Mouse (Mus musculus) G1E (cell line): ENCODE measurements at regions not wholly inside any gene's neighbourhood (a gene's known extent, or its start where the extent isn't known, plus 50 kb on each side); places are given as distances from the start of the nearest gene placed in this dataset.

Experiments used
- ATAC-seq: 2 replicates; pipeline ENCODE4 v1.8.0; 2016; ENCODE audit warnings: mild to moderate bottlenecking; ENCODE audit not compliant: insufficient number of reproducible peaks, poor library complexity, low FRiP score, severe bottlenecking; ENCODE audit errors: extremely low read depth
- DNase-seq: peaks from one replicate; pipeline ENCODE4 v3.0.0; 2012; ENCODE audit warnings: low spot score
- H3K27me3 ChIP-seq: 2 replicates; pipeline ENCODE4 v1.6.1; 2012; ENCODE audit warnings: mild to moderate bottlenecking, low read length, inconsistent platforms; ENCODE audit not compliant: insufficient read depth
- H3K36me3 ChIP-seq: replicated peaks from 2 replicates; pipeline ENCODE3; 2012; ENCODE audit warnings: mild to moderate bottlenecking, inconsistent platforms
- H3K4me1 ChIP-seq: 2 replicates; pipeline ENCODE4 v1.6.1; 2012; ENCODE audit warnings: low read depth, low read length, inconsistent platforms, mixed read lengths; ENCODE audit not compliant: insufficient read depth
- H3K4me3 ChIP-seq: 2 replicates; pipeline ENCODE4 v1.5.1; 2012; ENCODE audit warnings: low read depth, mild to moderate bottlenecking, inconsistent platforms, low read length, moderate library complexity, mixed read lengths
- H3K9me3 ChIP-seq: replicated peaks from 2 replicates; pipeline ENCODE4 v1.6.1; 2012; ENCODE audit warnings: inconsistent platforms
- CTCF ChIP-seq: IDR thresholded peaks from 2 replicates; pipeline ENCODE4 v1.5.1; 2012; ENCODE audit warnings: low read depth, low read length, inconsistent platforms, mixed read lengths
- GATA1 ChIP-seq: IDR thresholded peaks from 2 replicates; pipeline ENCODE4 v1.6.1; 2012; ENCODE audit warnings: borderline replicate concordance, low read length, inconsistent platforms, mixed read lengths
- GATA2 ChIP-seq: IDR thresholded peaks from 2 replicates; pipeline ENCODE4 v1.6.1; 2012; ENCODE audit warnings: low read depth, low read length, inconsistent platforms, borderline replicate concordance
- POLR2AphosphoS5 ChIP-seq: IDR thresholded peaks from 2 replicates; pipeline ENCODE4 v1.6.1; 2012; ENCODE audit warnings: low read depth, low read length, inconsistent platforms; ENCODE audit not compliant: insufficient replicate concordance
- TAL1 ChIP-seq: conservative IDR thresholded peaks from 2 replicates; pipeline ENCODE4 v1.6.1; 2012; ENCODE audit warnings: low read depth, low read length, inconsistent platforms, mixed read lengths

- H3K4me3 ChIP-seq = no peak overlapping the region
- peaks cover 62% of the 10 kb centered on the region for H3K9me3 ChIP-seq
- TF ChIP-seq TAL1 = no peak
- TF ChIP-seq GATA1 = no peak
- TF ChIP-seq POLR2AphosphoS5 = no peak
- TF ChIP-seq GATA2 = no peak
- TF ChIP-seq CTCF = no peak
- ATAC-seq (no peak), DNase-seq (no peak)
- H3K4me1 ChIP-seq = no peaks in the 10 kb centered on the region
- H3K36me3 ChIP-seq = no peaks in the 10 kb centered on the region
- H3K27me3 ChIP-seq = no peaks in the 10 kb centered on the region
Observed at GRCm38 (mm10) chr15:96933451-96933850, 122.3 kb downstream of the Slc38a4 start.

DNA sequence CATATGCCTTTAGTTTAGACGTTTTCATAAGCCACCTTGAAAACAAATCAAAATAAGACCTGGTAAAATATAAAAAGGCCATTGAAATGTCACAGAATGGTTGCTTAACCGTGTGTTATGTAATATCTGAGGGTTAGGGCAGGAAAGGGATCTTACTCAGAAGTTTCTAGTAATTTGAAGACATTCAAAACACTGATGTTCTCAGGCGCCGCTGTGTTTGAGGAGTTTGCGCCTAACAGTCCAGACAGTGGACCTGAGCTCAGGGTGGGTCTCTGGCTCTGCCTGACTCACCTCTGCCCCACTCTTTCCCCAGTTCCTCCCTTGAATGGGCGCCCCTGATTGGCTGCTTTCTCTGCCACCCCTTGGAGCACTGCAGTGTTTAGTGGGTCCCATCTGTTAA lies 125.2 kb downstream of the Slc38a4 start:
- DNase-seq = no peak
- TF ChIP-seq GATA1 = no peak
- TF ChIP-seq TAL1 = no peak
- TF ChIP-seq CTCF = no peak
- TF ChIP-seq GATA2 = no peak
- no peak for TF ChIP-seq POLR2AphosphoS5
- no peak overlapping the region for H3K4me3 ChIP-seq
- no peaks in the 10 kb centered on the region for H3K27me3 ChIP-seq
- H3K36me3 ChIP-seq = no peaks in the 10 kb centered on the region
- H3K4me1 ChIP-seq = no peaks in the 10 kb centered on the region
- H3K9me3 ChIP-seq = peaks cover 65% of the 10 kb centered on the region
- ATAC-seq = no peak

GRCm38 (mm10) chr15:96929788-96930187 lies 126.0 kb downstream of the Slc38a4 start:
- no peak for ATAC-seq
- no peaks in the 10 kb centered on the region for H3K27me3 ChIP-seq

DNA sequence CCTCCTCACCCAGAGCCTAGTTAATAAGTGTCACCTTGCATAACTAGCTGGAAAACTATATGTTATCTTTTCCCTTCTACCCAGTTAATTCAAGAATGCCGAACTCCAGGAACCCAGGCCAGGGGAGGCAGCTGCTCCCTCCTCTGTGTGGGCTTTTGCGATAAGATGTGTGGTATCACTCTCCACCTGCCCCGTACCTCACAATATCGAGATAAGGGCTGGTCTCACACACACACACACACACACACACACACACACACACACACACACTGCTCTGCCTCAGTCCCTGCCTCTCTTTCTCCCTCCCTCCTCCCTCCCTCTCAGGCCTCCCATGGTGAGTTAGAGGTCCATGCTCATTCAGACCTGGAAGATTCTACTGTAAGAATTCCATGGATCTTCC lies 127.1 kb downstream of the Slc38a4 start:
- ATAC-seq (no peak), DNase-seq (no peak)
- Histone ChIP-seq H3K4me1 (no peaks in the 10 kb centered on the region), H3K4me3 (no peak overlapping the region), H3K9me3 (peaks cover 59% of the 10 kb centered on the region), H3K36me3 (no peaks in the 10 kb centered on the region), H3K27me3 (no peaks in the 10 kb centered on the region)
- no peak for TF ChIP-seq CTCF
- TF ChIP-seq POLR2AphosphoS5 = no peak
- TF ChIP-seq GATA1 = no peak
- TF ChIP-seq TAL1 = no peak
- no peak for TF ChIP-seq GATA2

More at GRCm38 (mm10) chr15:96929788-96930187, 126.0 kb downstream of the Slc38a4 start:
- TF ChIP-seq GATA1 = no peak
- no peaks in the 10 kb centered on the region for H3K36me3 ChIP-seq
- peaks cover 59% of the 10 kb centered on the region for H3K9me3 ChIP-seq
- no peaks in the 10 kb centered on the region for H3K4me1 ChIP-seq
- no peak for DNase-seq
- H3K4me3 ChIP-seq = no peak overlapping the region

GRCm38 (mm10) chr15:96927674-96928073 lies 128.1 kb downstream of the Slc38a4 start:
- Histone ChIP-seq H3K27me3 (no peaks in the 10 kb centered on the region), H3K4me3 (no peak overlapping the region), H3K9me3 (peaks cover 58% of the 10 kb centered on the region), H3K4me1 (no peaks in the 10 kb centered on the region), H3K36me3 (no peaks in the 10 kb centered on the region)
- ATAC-seq = no peak
- no peak for TF ChIP-seq GATA2
- TF ChIP-seq CTCF = no peak
- no peak for TF ChIP-seq GATA1
- TF ChIP-seq TAL1 = no peak
- no peak for TF ChIP-seq POLR2AphosphoS5
- no peak for DNase-seq

DNA sequence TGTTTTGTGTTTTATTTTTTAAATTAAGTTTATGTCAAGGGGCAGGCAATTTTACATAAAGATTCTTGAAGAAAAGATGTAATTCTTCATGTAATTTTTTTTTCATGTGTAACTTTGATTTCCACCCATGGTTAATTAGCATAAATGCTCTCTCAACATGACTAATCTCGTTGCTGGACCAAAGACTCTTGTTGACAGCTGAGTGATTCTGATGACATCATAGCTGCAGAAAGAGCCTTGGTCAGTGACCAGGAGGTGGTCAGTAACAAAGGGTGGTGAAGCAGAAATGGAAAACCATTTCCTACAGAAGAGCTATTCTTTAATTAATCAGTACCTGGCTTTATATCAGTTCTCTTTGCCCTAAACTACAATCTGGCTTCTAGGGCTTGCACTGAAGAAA lies 129.1 kb downstream of the Slc38a4 start:
- Histone ChIP-seq H3K4me3 (no peak overlapping the region), H3K36me3 (no peaks in the 10 kb centered on the region), H3K4me1 (no peaks in the 10 kb centered on the region), H3K9me3 (peaks cover 54% of the 10 kb centered on the region), H3K27me3 (no peaks in the 10 kb centered on the region)
- TF ChIP-seq POLR2AphosphoS5 (no peak), CTCF (no peak), GATA2 (no peak), GATA1 (no peak)
- DNase-seq (no peak), ATAC-seq (no peak)

DNA sequence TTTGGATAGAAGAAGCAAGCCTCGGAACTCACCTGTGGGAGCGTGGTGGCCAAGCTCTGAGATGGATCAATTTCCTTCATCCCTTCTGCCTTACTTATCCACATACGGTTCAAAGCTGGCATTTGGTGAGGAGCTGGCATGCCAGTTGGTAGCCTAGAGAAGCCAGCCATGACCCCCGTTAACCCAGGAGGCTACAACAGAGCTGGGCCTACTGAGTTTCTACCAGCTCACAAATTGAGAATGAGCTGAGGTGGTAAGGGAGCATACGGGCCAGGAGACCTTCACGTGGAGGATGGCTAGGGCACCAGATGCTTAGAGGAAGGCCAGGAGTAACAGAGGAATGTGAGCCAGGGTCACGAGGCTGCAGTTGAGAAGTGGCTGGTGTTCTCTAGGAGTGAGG lies 139.2 kb downstream of the Slc38a4 start:
- Histone ChIP-seq H3K27me3 (no peaks in the 10 kb centered on the region), H3K4me3 (no peak overlapping the region), H3K36me3 (no peaks in the 10 kb centered on the region), H3K9me3 (peaks cover 51% of the 10 kb centered on the region), H3K4me1 (no peaks in the 10 kb centered on the region)
- ATAC-seq (no peak), DNase-seq (no peak)
- TF ChIP-seq TAL1 (no peak), GATA1 (no peak), CTCF (no peak), POLR2AphosphoS5 (no peak), GATA2 (no peak)
